ENCODE assay signal across 10 mouse cellular contexts in the genomic region with DNA sequence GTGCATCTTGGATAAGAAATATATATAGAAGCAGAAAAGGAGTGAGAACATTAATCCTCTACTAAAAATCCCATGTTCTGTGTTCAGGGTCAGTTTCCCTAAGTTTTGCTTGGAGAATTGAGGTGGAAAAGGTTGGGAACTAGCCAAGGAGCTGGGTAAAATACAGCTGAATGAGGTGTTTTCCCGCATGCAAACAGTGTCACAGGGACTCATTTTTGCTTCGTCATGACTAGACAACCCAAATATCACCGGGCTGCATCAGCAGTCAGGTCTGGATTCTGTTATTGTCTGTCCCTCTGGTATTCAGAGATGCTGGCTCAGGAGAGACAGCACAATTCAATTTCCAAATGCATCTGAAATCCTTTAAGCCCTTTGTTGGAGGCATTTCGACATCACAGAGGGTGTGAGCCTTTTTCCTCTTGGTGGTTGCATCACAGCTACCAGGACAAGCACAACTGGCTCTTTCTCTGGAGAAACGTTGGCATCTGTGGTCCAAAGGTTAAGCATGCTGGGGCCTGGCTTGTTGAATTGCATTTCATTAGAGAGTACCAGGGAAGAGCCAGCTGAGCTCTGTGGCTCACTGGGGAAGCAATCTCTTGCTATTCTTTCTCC. TPM values are rescaled to one million over a fixed set of nuclear protein-coding genes. Genes with fewer than 3 reads are reported as not detected.
A peak's percentile ranks its signal among the peaks of the same experiment; 100 is the strongest.
DNase-seq lines count a peak whose midpoint lies in the region; ATAC-seq lines count a peak whose summit lies in the region.
"Had no signal": no experiment of that assay in that cellular context is flagged by ENCODE, and none has a peak within 500 bp of the region (broad histone marks: within the 10 kb centered on the region; RNA-seq: fewer than 3 reads in every experiment).

No protein-coding gene starts in this region.

- WGBS in midbrain, embryonic 13.5 days: 57% methylated on average over 5 of the region's 5 CpGs
- 54% methylated on average over 5 of the region's 5 CpGs for WGBS in midbrain, embryonic 11.5 days
- WGBS in embryonic facial prominence, embryonic 15.5 days: 27% methylated on average over 5 of the region's 5 CpGs
- 42% methylated on average over 5 of the region's 5 CpGs for WGBS in stomach, embryonic 15.5 days
- 52% methylated on average over 5 of the region's 5 CpGs for WGBS in hindbrain, embryonic 16.5 days

- ATAC-seq in midbrain, embryonic 13.5 days: no peak
- no peak for ATAC-seq in midbrain, embryonic 11.5 days (ENCODE audit: low FRiP score)
- ATAC-seq in embryonic facial prominence, embryonic 15.5 days (ENCODE audit: insufficient number of reproducible peaks, low FRiP score, low TSS enrichment, low read depth): 0 out of 2 replicates have a peak, but pooled peaks have one; percentile 19
- ATAC-seq in stomach, embryonic 15.5 days (ENCODE audit: insufficient read depth, low FRiP score, low read depth): 0 out of 2 replicates have a peak, but pooled peaks have one; percentile 43
- no peak for ATAC-seq in hindbrain, embryonic 16.5 days

- no peak overlapping the region for H3K4me2 ChIP-seq in midbrain, embryonic 13.5 days (replicated peaks)
- H3K4me2 ChIP-seq in midbrain, embryonic 11.5 days: no peak overlapping the region
- H3K4me2 ChIP-seq in embryonic facial prominence, embryonic 15.5 days (replicated peaks): no peak overlapping the region
- no peak overlapping the region for H3K4me2 ChIP-seq in stomach, embryonic 15.5 days
- no peak overlapping the region for H3K4me2 ChIP-seq in hindbrain, embryonic 16.5 days (ENCODE audit: low read length)
- H3K4me2 ChIP-seq: lung, embryonic 14.5 days had no signal

- no peak for DNase-seq in midbrain, embryonic 11.5 days (ENCODE audit: low spot score, missing footprints)
- DNase-seq in kidney, postnatal 25 days: peak; percentile 56 to 83
- no peak for DNase-seq in right cerebral cortex, postnatal 4 days
- DNase-seq: cerebellum, adult 9-11 months; lung, embryonic 14.5 days had no signal

- no peak overlapping the region for H3K4me3 ChIP-seq in midbrain, embryonic 13.5 days (replicated peaks)
- no peak overlapping the region for H3K4me3 ChIP-seq in midbrain, embryonic 11.5 days (ENCODE audit: low read depth, low read length)
- no peak overlapping the region for H3K4me3 ChIP-seq in embryonic facial prominence, embryonic 15.5 days (replicated peaks)
- no peak overlapping the region for H3K4me3 ChIP-seq in stomach, embryonic 15.5 days (replicated peaks)
- no peak overlapping the region for H3K4me3 ChIP-seq in hindbrain, embryonic 16.5 days (ENCODE audit: low read length)
- H3K4me3 ChIP-seq: hindbrain, embryonic 10.5 days had no signal

- H3K9me3 ChIP-seq in midbrain, embryonic 13.5 days: no peaks in the 10 kb centered on the region
- no peaks in the 10 kb centered on the region for H3K9me3 ChIP-seq in midbrain, embryonic 11.5 days (ENCODE audit: control insufficient read depth, low read length)
- H3K9me3 ChIP-seq in embryonic facial prominence, embryonic 15.5 days (replicated peaks): no peaks in the 10 kb centered on the region
- no peaks in the 10 kb centered on the region for H3K9me3 ChIP-seq in stomach, embryonic 15.5 days
- H3K9me3 ChIP-seq in hindbrain, embryonic 16.5 days (ENCODE audit: control insufficient read depth, low read length): no peaks in the 10 kb centered on the region
- H3K9me3 ChIP-seq: hindbrain, embryonic 10.5 days had no signal

- H3K36me3 ChIP-seq in midbrain, embryonic 13.5 days: no peaks in the 10 kb centered on the region
- H3K36me3 ChIP-seq in midbrain, embryonic 11.5 days (ENCODE audit: control insufficient read depth, insufficient read depth, low read length): no peaks in the 10 kb centered on the region
- H3K36me3 ChIP-seq in embryonic facial prominence, embryonic 15.5 days: no peaks in the 10 kb centered on the region
- no peaks in the 10 kb centered on the region for H3K36me3 ChIP-seq in stomach, embryonic 15.5 days
- H3K36me3 ChIP-seq in hindbrain, embryonic 16.5 days (ENCODE audit: control insufficient read depth, insufficient read depth, low read length): no peaks in the 10 kb centered on the region
- H3K36me3 ChIP-seq: hindbrain, embryonic 10.5 days had no signal

- H3K9ac ChIP-seq in midbrain, embryonic 13.5 days (replicated peaks): no peak overlapping the region
- no peak overlapping the region for H3K9ac ChIP-seq in midbrain, embryonic 11.5 days (ENCODE audit: low read length)
- H3K9ac ChIP-seq in embryonic facial prominence, embryonic 15.5 days: no peak overlapping the region
- H3K9ac ChIP-seq in stomach, embryonic 15.5 days: no peak overlapping the region
- H3K9ac ChIP-seq in hindbrain, embryonic 16.5 days (ENCODE audit: low read depth, low read length): no peak overlapping the region
- H3K9ac ChIP-seq: lung, embryonic 14.5 days had no signal

- H3K27me3 ChIP-seq in midbrain, embryonic 13.5 days: no peaks in the 10 kb centered on the region
- no peaks in the 10 kb centered on the region for H3K27me3 ChIP-seq in midbrain, embryonic 11.5 days (ENCODE audit: control insufficient read depth, insufficient read depth, low read length)
- H3K27me3 ChIP-seq in embryonic facial prominence, embryonic 15.5 days: no peaks in the 10 kb centered on the region
- H3K27me3 ChIP-seq in stomach, embryonic 15.5 days (replicated peaks): no peaks in the 10 kb centered on the region
- no peaks in the 10 kb centered on the region for H3K27me3 ChIP-seq in hindbrain, embryonic 16.5 days (replicated peaks; ENCODE audit: control insufficient read depth, insufficient read depth, low read length)

- peaks cover 9% of the 10 kb centered on the region for H3K4me1 ChIP-seq in midbrain, embryonic 13.5 days (replicated peaks)
- H3K4me1 ChIP-seq in midbrain, embryonic 11.5 days (ENCODE audit: control insufficient read depth, insufficient read depth, low read length): no peaks in the 10 kb centered on the region
- peaks cover 12% of the 10 kb centered on the region; the same call in 1 of the 2 replicates for H3K4me1 ChIP-seq in embryonic facial prominence, embryonic 15.5 days
- H3K4me1 ChIP-seq in stomach, embryonic 15.5 days: no peaks in the 10 kb centered on the region
- no peaks in the 10 kb centered on the region for H3K4me1 ChIP-seq in hindbrain, embryonic 16.5 days (ENCODE audit: control insufficient read depth, insufficient read depth, low read depth, low read length)
- H3K4me1 ChIP-seq: hindbrain, embryonic 10.5 days had no signal

- 0 out of 2 replicates have a peak overlapping the region, but pooled peaks have one; percentile 5 for H3K27ac ChIP-seq in midbrain, embryonic 13.5 days
- H3K27ac ChIP-seq in midbrain, embryonic 11.5 days (ENCODE audit: low read depth, low read length): no peak overlapping the region
- H3K27ac ChIP-seq in embryonic facial prominence, embryonic 15.5 days (replicated peaks): peak overlapping the region; percentile 25; the same call in 1 of the 2 replicates
- H3K27ac ChIP-seq in stomach, embryonic 15.5 days: no peak overlapping the region
- H3K27ac ChIP-seq in hindbrain, embryonic 16.5 days (ENCODE audit: low read depth, low read length): no peak overlapping the region
- H3K27ac ChIP-seq: hindbrain, embryonic 10.5 days had no signal

RNA-seq across cellular contexts. Expression of a gene that starts 59.6 kb away (rescaled TPM):
- 17.6 and 18.8 TPM in 2 replicates for polyA plus RNA-seq in midbrain, embryonic 13.5 days (2015; fragmentation: Nextera tagmentation; extraction: Ambion mirVana)
- polyA plus RNA-seq in midbrain, embryonic 11.5 days (2014; fragmentation: Nextera tagmentation; extraction: Ambion mirVana): 15.9 and 18.7 TPM in 2 replicates
- 16.2 and 17.7 TPM in 2 replicates for polyA plus RNA-seq in embryonic facial prominence, embryonic 15.5 days (2015; fragmentation: Nextera tagmentation; extraction: Ambion mirVana)
- polyA plus RNA-seq in stomach, embryonic 15.5 days (2015; fragmentation: Nextera tagmentation; extraction: Ambion mirVana): 13.2 and 14.7 TPM in 2 replicates
- polyA plus RNA-seq in hindbrain, embryonic 16.5 days (2015; fragmentation: Nextera tagmentation; extraction: Ambion mirVana): 15.9 and 21.0 TPM in 2 replicates

Comparison
In these comparisons a context has a peak if more than half of its experiments do, and no peak if none do; other contexts are left out.
1. H3K27ac ChIP-seq: peak in midbrain, embryonic 13.5 days (single experiment) and embryonic facial prominence, embryonic 15.5 days (single experiment); none in midbrain, embryonic 11.5 days (single experiment), stomach, embryonic 15.5 days (single experiment) and hindbrain, embryonic 16.5 days (single experiment).
2. ATAC-seq: peak in embryonic facial prominence, embryonic 15.5 days (single experiment) and stomach, embryonic 15.5 days (single experiment); none in midbrain, embryonic 13.5 days (single experiment), midbrain, embryonic 11.5 days (single experiment) and hindbrain, embryonic 16.5 days (single experiment).
3. DNase-seq: peak in kidney, postnatal 25 days (2 of 2); none in midbrain, embryonic 11.5 days (single experiment) and right cerebral cortex, postnatal 4 days (single experiment).